Mouse (Mus musculus): ENCODE data around the gene Emp2.
"Not testable (repeated sequence)": the region's sequence is repeated elsewhere in the genome, so short reads cannot be mapped to it uniquely, and the experiment has no call there.

DNA sequence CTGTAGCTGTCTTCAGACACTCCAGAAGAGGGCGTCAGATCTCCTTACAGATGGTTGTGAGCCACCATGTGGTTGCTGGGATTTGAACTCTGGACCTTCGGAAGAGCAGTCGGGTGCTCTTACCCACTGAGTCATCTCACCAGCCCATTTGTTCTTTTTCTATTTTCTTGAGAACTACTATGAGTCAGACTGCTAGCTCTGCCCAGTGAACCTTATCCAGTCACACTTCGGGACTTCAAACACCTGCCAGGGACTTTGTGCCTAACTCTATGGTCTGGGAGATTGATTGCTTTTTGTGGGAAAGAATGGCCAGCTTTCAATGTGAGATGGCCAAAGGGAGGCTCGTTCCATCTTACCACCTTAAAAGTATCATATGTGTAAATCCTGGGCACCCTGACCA, 37.0 kb downstream of the Emp2 start:
- TF ChIP-seq GATA1, TAL1 (IDR thresholded peaks at IDR 0.05; ENCODE audit: low read length): not testable (repeated sequence)
